Mouse (Mus musculus) lung, postnatal 0 days (tissue): ENCODE results near the gene Dyrk3.

Source experiments
- CTCF ChIP-seq: IDR thresholded peaks from 2 replicates; pipeline ENCODE4 v1.5.1; 2016; ENCODE audit warnings: antibody characterized with exemption, mild to moderate bottlenecking
- EP300 ChIP-seq: IDR thresholded peaks from 2 replicates; pipeline ENCODE4 v1.6.1; 2016; ENCODE audit warnings: antibody characterized with exemption, mild to moderate bottlenecking, control low read depth

DNA sequence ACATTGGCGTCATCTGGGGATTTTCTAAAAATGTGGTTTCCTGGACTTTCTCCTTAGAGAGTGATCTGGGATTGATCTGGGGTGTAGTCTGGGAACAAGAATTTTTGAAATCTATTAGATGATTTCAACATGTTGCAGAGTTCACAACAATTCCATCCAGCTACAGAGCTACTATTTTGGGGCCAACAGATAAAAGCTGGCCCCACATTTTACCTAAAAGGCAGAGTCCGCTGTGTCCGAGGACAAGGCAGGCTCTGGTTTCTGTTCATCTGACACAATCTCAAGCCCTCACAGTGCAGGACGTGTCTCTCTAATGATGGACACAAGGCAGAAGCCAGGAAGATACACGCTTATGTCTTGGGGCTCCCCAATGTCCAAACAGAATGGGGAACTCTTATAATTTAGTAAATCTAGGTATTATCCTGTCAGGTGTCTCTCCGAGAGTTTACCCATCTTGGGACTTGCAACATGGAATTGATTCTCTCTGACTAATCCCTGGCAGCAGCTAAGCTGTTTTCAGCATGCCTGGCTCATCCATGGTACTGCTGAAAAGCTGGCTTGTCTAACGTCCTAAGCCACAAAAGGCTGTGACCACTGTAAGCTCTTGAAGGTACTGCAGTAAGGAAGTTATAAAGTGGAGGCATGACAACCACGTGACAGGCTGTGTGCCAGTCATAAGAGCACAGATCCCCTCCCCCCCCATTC, 47.0 kb upstream of the Dyrk3 start:
- TF ChIP-seq CTCF (no peak), EP300 (no peak)
